Mouse (Mus musculus) cerebellum, adult 11 months (tissue): ENCODE results near the gene Timm44.
A peak's percentile ranks its signal among the peaks of the same experiment; 100 is the strongest.

Source experiments
- DNase-seq: peaks from one replicate; pipeline ENCODE4 v3.0.0; 2022

Timm44 gene

GRCm38 (mm10) chr8:4230612-4231351 lies 44.9 kb downstream of the Timm44 start:
- no peak for DNase-seq

- DNase-seq, result no peak
These were observed 45.9 kb downstream of the Timm44 start for GRCm38 (mm10) chr8:4229784-4230183.

- no peak for DNase-seq
These were observed 47.8 kb downstream of the Timm44 start for GRCm38 (mm10) chr8:4227919-4228318.

GRCm38 (mm10) chr8:4226739-4227347 lies 48.9 kb downstream of the Timm44 start, which contains the start of gene Lrrc8e:
Lrrc8e (plus strand) TSS chr8:4226827.
- no peak for DNase-seq

GRCm38 (mm10) chr8:4226323-4226722 lies 49.4 kb downstream of the Timm44 start:
- no peak for DNase-seq

GRCm38 (mm10) chr8:4222059-4222458 lies 53.7 kb downstream of the Timm44 start:
- no peak for DNase-seq

GRCm38 (mm10) chr8:4219617-4220016 lies 56.1 kb downstream of the Timm44 start:
- DNase-seq, result no peak

GRCm38 (mm10) chr8:4216791-4217621 lies 58.7 kb downstream of the Timm44 start, which contains the start of gene Prr36:
Prr36 (minus strand) TSS chr8:4217459.
- peak; percentile 66 for DNase-seq

GRCm38 (mm10) chr8:4216296-4216695 lies 59.4 kb downstream of the Timm44 start:
- no peak for DNase-seq

- DNase-seq, result no peak
These were observed 61.4 kb downstream of the Timm44 start for GRCm38 (mm10) chr8:4214006-4214980.

GRCm38 (mm10) chr8:4213210-4214005 lies 62.3 kb downstream of the Timm44 start:
- DNase-seq, result no peak

GRCm38 (mm10) chr8:4212809-4213209 lies 62.9 kb downstream of the Timm44 start:
- no peak for DNase-seq

GRCm38 (mm10) chr8:4211097-4211496 lies 64.6 kb downstream of the Timm44 start:
- no peak for DNase-seq
